Mouse (Mus musculus) forebrain, embryonic 10.5 days (tissue): ENCODE measurements at regions not wholly inside any gene's neighbourhood (a gene's known extent, or its start where the extent isn't known, plus 50 kb on each side); places are given as distances from the start of the nearest gene placed in this dataset.

Source experiments
- DNase-seq: peaks from one replicate; pipeline ENCODE4 v3.0.0-alpha.2; 2017; ENCODE audit warnings: low spot score; ENCODE audit errors: extremely low spot score
- H3K27ac ChIP-seq: fragments of 300-500 bp; sonication (generic); 2 replicates; pipeline ENCODE4 v1.5.1; 2016; ENCODE audit warnings: mild to moderate bottlenecking
- H3K27me3 ChIP-seq: fragments of 300-500 bp; sonication (generic); 2 replicates; pipeline ENCODE4 v1.6.1; 2016; ENCODE audit warnings: mild to moderate bottlenecking; ENCODE audit not compliant: poor library complexity, severe bottlenecking
- H3K36me3 ChIP-seq: fragments of 300-500 bp; sonication (generic); replicated peaks from 2 replicates; pipeline ENCODE4 v1.6.1; 2016; ENCODE audit warnings: mild to moderate bottlenecking, moderate library complexity
- H3K4me1 ChIP-seq: fragments of 300-500 bp; sonication (generic); 2 replicates; pipeline ENCODE4 v1.6.1; 2016
- H3K4me3 ChIP-seq: fragments of 300-500 bp; sonication (generic); 2 replicates; pipeline ENCODE4 v1.5.1; 2016; ENCODE audit warnings: mild to moderate bottlenecking, moderate library complexity
- H3K9me3 ChIP-seq: fragments of 300-500 bp; sonication (generic); 2 replicates; pipeline ENCODE4 v1.6.1; 2016; ENCODE audit warnings: mild to moderate bottlenecking, moderate library complexity
- WGBS: fragments of 180-500 bp; shearing (Covaris S2); methylation state at CpG from one replicate; pipeline ENCODE4 v1.1.7; 2016; 5-methylcytosine and 5-hydroxymethylcytosine counted together

- H3K9me3 ChIP-seq, result no peaks in the 10 kb centered on the region
- no peak for DNase-seq
- H3K4me1 ChIP-seq, result peaks cover 15% of the 10 kb centered on the region
- H3K4me3 ChIP-seq, result no peak overlapping the region
- no peaks in the 10 kb centered on the region for H3K27me3 ChIP-seq
- H3K36me3 ChIP-seq, result no peaks in the 10 kb centered on the region
- H3K27ac ChIP-seq, result no peak overlapping the region
- 88% methylated on average over 10 of the region's 10 CpGs for WGBS
These were observed 161.5 kb downstream of the Ajap1 start for GRCm38 (mm10) chr4:153321085-153321484.

GRCm38 (mm10) chr4:153320602-153321001 is 162.0 kb downstream of the Ajap1 start:
- DNase-seq, result no peak
- Histone ChIP-seq H3K27me3 (no peaks in the 10 kb centered on the region), H3K4me3 (no peak overlapping the region), H3K27ac (no peak overlapping the region), H3K4me1 (peaks cover 11% of the 10 kb centered on the region), H3K9me3 (no peaks in the 10 kb centered on the region), H3K36me3 (no peaks in the 10 kb centered on the region)
- WGBS, result 83% methylated on average over 9 of the region's 9 CpGs

- Histone ChIP-seq H3K9me3 (no peaks in the 10 kb centered on the region), H3K27ac (peak overlapping the region; percentile 45), H3K27me3 (no peaks in the 10 kb centered on the region), H3K4me1 (peaks cover 4% of the 10 kb centered on the region; the same call in 1 of the 2 replicates), H3K36me3 (no peaks in the 10 kb centered on the region), H3K4me3 (no peak overlapping the region)
- 83% methylated on average over 16 of the region's 16 CpGs for WGBS
- DNase-seq, result no peak
These were observed 165.5 kb downstream of the Ajap1 start for GRCm38 (mm10) chr4:153316964-153317724.

GRCm38 (mm10) chr4:153316519-153316918 is 166.1 kb downstream of the Ajap1 start:
- Histone ChIP-seq H3K36me3 (no peaks in the 10 kb centered on the region), H3K9me3 (no peaks in the 10 kb centered on the region), H3K27ac (peak overlapping the region; percentile 45), H3K27me3 (peaks cover under 1% of the 10 kb centered on the region; the same call in 1 of the 2 replicates), H3K4me3 (no peak overlapping the region), H3K4me1 (peaks cover 4% of the 10 kb centered on the region)
- no peak for DNase-seq
- WGBS, result 91% methylated on average over 4 of the region's 4 CpGs

GRCm38 (mm10) chr4:153313961-153314360 is 168.7 kb downstream of the Ajap1 start:
- Histone ChIP-seq H3K4me3 (no peak overlapping the region), H3K27ac (no peak overlapping the region), H3K4me1 (peaks cover 15% of the 10 kb centered on the region), H3K36me3 (no peaks in the 10 kb centered on the region), H3K9me3 (no peaks in the 10 kb centered on the region), H3K27me3 (peaks cover 7% of the 10 kb centered on the region; the same call in 1 of the 2 replicates)
- WGBS, result 90% methylated on average over 12 of the region's 12 CpGs
- no peak for DNase-seq

- Histone ChIP-seq H3K9me3 (no peaks in the 10 kb centered on the region), H3K36me3 (no peaks in the 10 kb centered on the region), H3K4me3 (no peak overlapping the region), H3K27me3 (peaks cover 16% of the 10 kb centered on the region; the same call in 1 of the 2 replicates), H3K4me1 (peaks cover 17% of the 10 kb centered on the region), H3K27ac (0 out of 2 replicates have a peak overlapping the region, but pooled peaks have one; percentile 48)
- DNase-seq, result no peak
- WGBS, result 73% methylated on average over 5 of the region's 5 CpGs
These were observed 171.0 kb downstream of the Ajap1 start for GRCm38 (mm10) chr4:153311574-153311973.

GRCm38 (mm10) chr4:153310641-153311040 is 172.0 kb downstream of the Ajap1 start:
- Histone ChIP-seq H3K36me3 (no peaks in the 10 kb centered on the region), H3K9me3 (no peaks in the 10 kb centered on the region), H3K27me3 (peaks cover 16% of the 10 kb centered on the region; the same call in 1 of the 2 replicates), H3K4me1 (peaks cover 17% of the 10 kb centered on the region), H3K27ac (no peak overlapping the region), H3K4me3 (no peak overlapping the region)
- whole genome bisulfite sequencing, result 75% methylated on average over 2 of the region's 2 CpGs
- DNase-seq, result no peak

GRCm38 (mm10) chr4:153303521-153303920 is 179.1 kb downstream of the Ajap1 start:
- Histone ChIP-seq H3K4me3 (no peak overlapping the region), H3K36me3 (no peaks in the 10 kb centered on the region), H3K9me3 (no peaks in the 10 kb centered on the region), H3K27me3 (peaks cover 9% of the 10 kb centered on the region; the same call in 1 of the 2 replicates), H3K27ac (no peak overlapping the region), H3K4me1 (no peaks in the 10 kb centered on the region)
- DNase-seq, result no peak
- 89% methylated on average over 5 of the region's 5 CpGs for WGBS

- no peak overlapping the region for H3K4me3 ChIP-seq
- peaks cover 4% of the 10 kb centered on the region; the same call in 1 of the 2 replicates for H3K27me3 ChIP-seq
- no peak overlapping the region for H3K27ac ChIP-seq
- DNase-seq, result no peak
- 91% methylated on average over 4 of the region's 4 CpGs for WGBS
- no peaks in the 10 kb centered on the region for H3K4me1 ChIP-seq
- no peaks in the 10 kb centered on the region for H3K36me3 ChIP-seq
- H3K9me3 ChIP-seq, result no peaks in the 10 kb centered on the region
These were observed 179.8 kb downstream of the Ajap1 start for GRCm38 (mm10) chr4:153302855-153303254.

GRCm38 (mm10) chr4:153298277-153298676 is 184.3 kb downstream of the Ajap1 start:
- Histone ChIP-seq H3K4me3 (no peak overlapping the region), H3K36me3 (no peaks in the 10 kb centered on the region), H3K27me3 (no peaks in the 10 kb centered on the region), H3K27ac (no peak overlapping the region), H3K4me1 (peaks cover 20% of the 10 kb centered on the region), H3K9me3 (no peaks in the 10 kb centered on the region)
- no peak for DNase-seq
- WGBS, result 96% methylated on average over 5 of the region's 5 CpGs

GRCm38 (mm10) chr4:153294828-153295227 is 187.8 kb downstream of the Ajap1 start:
- DNase-seq, result no peak
- no peaks in the 10 kb centered on the region for H3K27me3 ChIP-seq
- H3K4me1 ChIP-seq, result peaks cover 32% of the 10 kb centered on the region
- no peaks in the 10 kb centered on the region for H3K36me3 ChIP-seq
- no peaks in the 10 kb centered on the region for H3K9me3 ChIP-seq
- H3K4me3 ChIP-seq, result no peak overlapping the region
- WGBS, result 58% methylated on average over 6 of the region's 6 CpGs
- H3K27ac ChIP-seq, result no peak overlapping the region

GRCm38 (mm10) chr4:153293137-153293536 is 189.5 kb downstream of the Ajap1 start:
- H3K9me3 ChIP-seq, result no peaks in the 10 kb centered on the region
- no peaks in the 10 kb centered on the region for H3K36me3 ChIP-seq
- H3K27me3 ChIP-seq, result no peaks in the 10 kb centered on the region
- DNase-seq, result no peak
- peaks cover 32% of the 10 kb centered on the region for H3K4me1 ChIP-seq
- 53% methylated on average over 3 of the region's 3 CpGs for WGBS
- no peak overlapping the region for H3K4me3 ChIP-seq
- peak overlapping the region; percentile 53 for H3K27ac ChIP-seq

- 71% methylated on average over 8 of the region's 8 CpGs for WGBS
- H3K36me3 ChIP-seq, result no peaks in the 10 kb centered on the region
These were observed 194.2 kb downstream of the Ajap1 start for GRCm38 (mm10) chr4:153288362-153288761.

More at GRCm38 (mm10) chr4:153288362-153288761, 194.2 kb downstream of the Ajap1 start:
- Histone ChIP-seq H3K4me1 (peaks cover 13% of the 10 kb centered on the region), H3K9me3 (peaks cover 5% of the 10 kb centered on the region; the same call in 1 of the 2 replicates), H3K4me3 (no peak overlapping the region), H3K27me3 (no peaks in the 10 kb centered on the region), H3K27ac (no peak overlapping the region)
- no peak for DNase-seq
